Mouse (Mus musculus) G1E (cell line): Measurements from ENCODE around the gene A630023A22Rik.

Experiments
- CTCF ChIP-seq: IDR thresholded peaks from 2 replicates; pipeline ENCODE4 v1.5.1; 2012; ENCODE audit warnings: low read depth, low read length, inconsistent platforms, mixed read lengths
- GATA1 ChIP-seq: IDR thresholded peaks from 2 replicates; pipeline ENCODE4 v1.6.1; 2012; ENCODE audit warnings: borderline replicate concordance, low read length, inconsistent platforms, mixed read lengths
- POLR2AphosphoS5 ChIP-seq: IDR thresholded peaks from 2 replicates; pipeline ENCODE4 v1.6.1; 2012; ENCODE audit warnings: low read depth, low read length, inconsistent platforms; ENCODE audit not compliant: insufficient replicate concordance

GRCm38 (mm10) chr14:34033841-34034610 lies 68.5 kb downstream of the A630023A22Rik start:
- TF ChIP-seq CTCF (no peak), GATA1 (no peak), POLR2AphosphoS5 (no peak)
